Mouse (Mus musculus) liver, adult (tissue): ENCODE results near the gene Dysf.

Experiments used
- GATA4 ChIP-seq: IDR thresholded peaks from 2 replicates; pipeline ENCODE4 v1.6.1; 2014; ENCODE audit warnings: mild to moderate bottlenecking, low read length; ENCODE audit not compliant: insufficient replicate concordance

Gene Dysf

GRCm38 (mm10) chr6:84228196-84228595, 219.8 kb downstream of the Dysf start:
- no peak for TF ChIP-seq GATA4

GRCm38 (mm10) chr6:84228786-84229185, 220.4 kb downstream of the Dysf start:
- no peak for TF ChIP-seq GATA4

GRCm38 (mm10) chr6:84229739-84230138, 221.3 kb downstream of the Dysf start:
- no peak for TF ChIP-seq GATA4

GRCm38 (mm10) chr6:84231108-84231507, 222.7 kb downstream of the Dysf start:
- TF ChIP-seq GATA4, result no peak

GRCm38 (mm10) chr6:84232063-84232760, 223.8 kb downstream of the Dysf start:
- TF ChIP-seq GATA4, result no peak

GRCm38 (mm10) chr6:84233783-84234182, 225.4 kb downstream of the Dysf start:
- no peak for TF ChIP-seq GATA4

GRCm38 (mm10) chr6:84235365-84235764, 227.0 kb downstream of the Dysf start:
- no peak for TF ChIP-seq GATA4

GRCm38 (mm10) chr6:84243385-84243784, 235.0 kb downstream of the Dysf start:
- no peak for TF ChIP-seq GATA4

- TF ChIP-seq GATA4, result no peak
Measured at GRCm38 (mm10) chr6:84246101-84246760, 237.8 kb downstream of the Dysf start.

- no peak for TF ChIP-seq GATA4
Measured at GRCm38 (mm10) chr6:84246979-84247378, 238.6 kb downstream of the Dysf start.
